Mouse (Mus musculus) thymus, adult 2 months (tissue): ENCODE measurements around the gene Drosha.

Experiments
- CTCF ChIP-seq: fragments of 200-500 bp; IDR thresholded peaks from 2 replicates; pipeline ENCODE4 v1.5.1; 2012; ENCODE audit warnings: mild to moderate bottlenecking, control low read depth, low read length, moderate library complexity, borderline replicate concordance; ENCODE audit not compliant: control insufficient read depth, poor library complexity, insufficient read depth; ENCODE audit errors: extremely low read depth
- POLR2A ChIP-seq: fragments of 200-500 bp; IDR thresholded peaks from 2 replicates; pipeline ENCODE4 v1.6.1; 2012; ENCODE audit warnings: mild to moderate bottlenecking, low read length, control low read depth, moderate library complexity; ENCODE audit not compliant: control insufficient read depth, poor library complexity, insufficient read depth; ENCODE audit errors: extremely low read depth

GRCm38 (mm10) chr15:12863669-12864068 lies 39.1 kb downstream of the Drosha start:
- TF ChIP-seq POLR2A (no peak), CTCF (no peak)
